Mouse (Mus musculus): Measurements from ENCODE around the gene Gm6993.

GRCm38 (mm10) chr12:31213556-31213955, 27.0 kb upstream of the Gm6993 start:
- TF ChIP-seq POLR2A (IDR thresholded peaks at IDR 0.05; ENCODE audit: insufficient read depth, low read length) (no peak), CTCF (IDR thresholded peaks at IDR 0.05; ENCODE audit: low read depth, low read length) (no peak)

All from ES-Bruce4 (cell line).